Mouse (Mus musculus): Measurements from ENCODE around the gene Mrpl42. TPM values are rescaled to one million over a fixed set of nuclear protein-coding genes. Genes with fewer than 3 reads are reported as not detected.
"Not testable (repeated sequence)": the region's sequence is repeated elsewhere in the genome, so short reads cannot be mapped to it uniquely, and the experiment has no call there.

Gene Mrpl42
- 100 to 1,000 TPM; 284 to 300 TPM for total RNA-seq (2021)

DNA sequence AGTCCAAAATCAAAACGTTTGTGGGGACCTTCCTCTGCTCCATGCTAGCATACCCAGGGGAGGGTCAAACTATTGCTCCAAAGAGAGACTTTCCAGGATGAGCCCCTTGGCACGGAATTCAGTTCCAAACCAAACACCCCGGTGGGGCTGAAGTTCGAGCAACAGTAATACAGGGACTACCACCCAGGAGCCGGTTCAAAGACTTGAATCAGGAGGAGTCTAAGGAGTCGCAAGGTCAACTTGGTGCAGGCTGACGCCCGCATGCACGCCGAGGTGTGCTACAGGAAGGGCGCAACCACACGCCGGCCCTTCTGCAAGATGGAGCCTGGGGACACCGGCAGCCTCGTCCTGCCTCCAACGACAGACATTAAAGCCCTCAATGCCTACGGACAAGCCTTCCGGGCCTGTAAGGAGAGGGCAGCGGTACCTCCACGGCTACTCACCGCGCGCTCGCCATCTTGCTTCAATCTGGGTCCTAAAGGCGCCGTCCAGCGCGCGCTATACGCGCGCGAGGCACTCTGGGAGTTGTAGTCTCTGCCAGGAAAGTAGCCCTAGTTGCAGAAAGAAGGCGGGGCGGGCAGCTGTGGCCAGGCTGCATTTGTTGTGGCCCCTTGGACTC, at the start of gene Mrpl42:
Gene Mrpl42, minus strand, starts transcription at position 478 of the 619 bp plus-strand sequence.
- DNase-seq, result peak; percentile 86

DNA sequence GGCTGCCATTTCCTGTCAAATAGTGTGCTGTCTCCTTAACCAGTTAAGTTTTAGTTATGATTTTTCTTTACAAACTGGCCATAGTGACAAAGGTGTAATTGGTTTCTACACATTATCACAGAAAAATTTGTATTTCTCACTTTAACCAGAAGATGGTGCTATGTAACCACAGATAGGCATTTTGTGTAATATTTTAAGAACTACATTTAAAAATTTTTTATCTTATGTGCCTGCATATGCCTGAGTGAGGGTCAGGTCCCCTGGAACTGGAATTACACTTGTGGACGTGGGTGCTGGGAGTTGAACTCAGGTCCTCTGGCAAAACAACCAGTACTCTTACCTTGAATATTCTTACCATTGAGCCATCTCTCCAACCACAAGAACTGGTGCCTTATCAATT, 48.8 kb upstream of the Mrpl42 start:
- no peak for DNase-seq

DNA sequence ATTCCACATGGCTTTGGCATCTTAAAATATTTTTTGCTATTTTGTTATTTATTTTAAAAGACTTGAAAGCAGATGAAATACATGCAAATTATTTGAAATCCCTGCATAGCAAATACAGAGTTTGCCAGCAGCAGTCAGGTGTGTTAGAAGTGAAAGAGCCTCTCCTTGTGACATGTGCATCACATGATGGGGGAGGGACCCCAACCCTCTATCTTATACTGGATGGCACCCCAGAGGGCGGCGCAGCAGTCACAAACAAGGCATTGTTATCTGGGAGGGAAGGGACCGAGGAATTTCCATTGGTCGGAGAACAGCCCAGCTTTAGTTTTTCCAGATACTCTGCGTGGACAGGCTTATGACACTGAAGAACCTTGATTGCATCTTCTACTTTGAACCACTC, 47.3 kb upstream of the Mrpl42 start:
- DNase-seq, result not testable (repeated sequence)

DNA sequence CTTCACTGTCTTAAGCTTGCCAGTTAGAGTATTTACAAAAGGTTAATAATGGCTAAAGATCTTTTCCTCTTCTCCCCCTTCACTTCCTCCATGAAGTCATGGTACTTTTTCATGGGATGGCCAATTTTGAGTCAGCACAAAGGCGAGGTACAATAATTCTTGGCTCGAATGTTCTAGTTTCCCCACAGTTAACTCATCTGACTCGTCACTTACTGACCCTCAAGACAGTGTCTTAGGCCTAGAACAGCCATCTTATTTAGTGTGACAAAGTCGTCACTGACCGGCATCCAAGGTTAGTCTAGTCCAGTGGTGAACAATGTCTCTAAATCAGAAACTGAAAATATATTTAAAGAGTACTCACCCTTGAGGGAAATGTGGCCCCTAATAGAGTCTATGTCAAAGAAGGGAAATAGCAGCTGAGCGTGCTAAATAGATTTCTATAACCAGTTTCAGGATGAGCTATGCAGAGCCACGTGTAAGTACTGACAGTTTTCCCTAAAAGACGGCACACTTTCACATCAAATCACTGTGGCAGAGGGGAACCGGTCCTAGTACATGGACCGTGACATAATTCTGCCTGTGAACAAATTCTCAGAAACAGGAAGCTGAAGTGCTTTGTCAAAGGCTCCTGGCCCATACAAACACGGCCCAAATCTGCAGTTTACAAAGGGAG, 46.5 kb upstream of the Mrpl42 start:
- no peak for DNase-seq

DNA sequence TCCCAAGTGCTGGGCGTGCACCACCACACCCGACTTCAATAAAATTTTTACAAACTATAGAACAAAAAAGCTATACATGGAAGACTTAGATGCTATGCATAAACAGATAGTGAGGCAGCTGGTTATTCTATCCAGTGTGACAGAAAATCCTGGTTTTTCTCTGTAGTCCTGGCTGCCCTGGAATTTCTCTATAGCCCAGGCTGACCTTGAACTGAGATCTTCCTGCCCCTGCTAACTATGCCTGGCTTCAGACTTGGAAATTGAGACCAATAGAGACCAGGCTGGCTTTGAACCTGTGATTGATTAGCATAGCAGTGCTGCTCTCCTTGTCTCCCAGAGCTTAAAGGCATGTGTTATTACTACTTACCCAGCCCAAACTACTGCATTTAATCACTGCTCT, 44.4 kb upstream of the Mrpl42 start:
- DNase-seq, result no peak

DNA sequence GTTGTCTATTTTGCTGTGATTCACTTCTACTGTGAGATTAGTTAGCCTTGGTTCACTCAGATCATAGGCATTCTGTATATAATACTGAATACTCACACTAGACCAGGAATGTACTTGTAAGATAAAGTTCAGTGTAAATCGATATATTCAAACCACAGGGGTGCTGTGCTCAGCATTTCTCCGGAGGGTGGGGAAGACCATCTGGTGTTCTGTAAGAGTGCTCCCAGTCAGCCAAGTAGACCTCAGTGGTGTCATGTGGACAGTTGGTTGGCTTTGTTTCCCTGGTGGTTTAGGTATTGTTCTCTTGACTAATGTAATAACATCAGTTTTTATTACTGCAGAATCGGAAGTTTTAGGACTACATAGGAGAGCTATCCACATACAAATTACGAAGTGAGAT, 43.3 kb upstream of the Mrpl42 start:
- no peak for DNase-seq

DNA sequence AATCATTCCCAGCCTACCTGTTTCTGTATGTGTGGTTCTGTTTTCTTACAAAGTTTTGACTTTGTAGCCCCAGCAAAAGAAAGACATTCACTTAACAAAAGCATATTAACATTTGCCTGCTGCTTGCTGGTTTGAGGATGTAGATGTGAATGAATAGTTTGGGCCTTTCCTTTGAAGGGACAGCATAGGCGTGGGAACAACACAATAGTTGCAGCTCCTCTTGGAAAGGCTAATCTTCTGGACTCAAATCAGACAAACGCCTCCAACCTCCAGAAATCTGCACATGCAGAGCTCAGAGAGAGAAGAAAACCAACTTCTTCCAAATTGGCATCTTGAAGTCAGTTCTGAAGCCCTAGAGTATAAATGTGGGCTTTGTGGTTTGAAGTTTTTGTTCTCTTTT, 42.9 kb upstream of the Mrpl42 start:
- no peak for DNase-seq

DNA sequence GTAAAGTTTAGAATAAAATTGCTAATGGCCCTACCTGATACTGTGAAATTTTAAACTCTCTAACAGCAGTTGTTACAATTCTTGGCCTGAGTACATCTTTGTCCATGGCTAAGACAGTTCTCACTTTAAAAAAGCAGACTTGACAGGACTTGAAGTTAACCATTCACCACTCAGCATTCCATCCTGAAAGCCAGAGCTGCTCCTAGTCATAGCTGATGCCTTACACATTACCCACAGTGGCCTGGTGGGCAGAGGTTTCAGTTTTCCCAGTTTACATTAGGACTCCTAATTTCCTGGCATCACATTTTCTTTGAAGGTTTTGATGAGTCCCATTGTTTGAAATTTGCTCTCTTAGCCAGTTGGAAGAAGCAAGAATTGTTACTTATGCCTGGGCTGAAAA, 42.3 kb upstream of the Mrpl42 start:
- no peak for DNase-seq

DNA sequence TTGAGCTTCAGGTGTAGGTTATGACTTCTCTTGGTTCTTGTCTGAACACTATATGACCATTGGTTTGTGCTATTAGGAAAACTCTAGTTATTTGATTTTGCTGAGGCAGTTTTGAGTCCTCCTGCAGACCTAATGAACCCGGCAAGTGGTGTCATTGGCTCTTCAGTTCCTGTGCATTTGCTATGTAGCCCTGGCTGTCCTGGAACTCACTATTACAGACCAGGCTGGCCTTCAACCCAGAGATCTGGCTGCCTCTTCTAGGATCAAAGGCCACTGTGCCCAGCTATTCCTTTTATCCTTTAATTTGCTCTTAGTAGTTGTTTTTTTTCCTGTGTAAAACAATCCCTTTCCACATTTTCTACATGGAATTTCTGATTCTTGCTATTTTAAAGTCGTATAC, 41.6 kb upstream of the Mrpl42 start:
- DNase-seq, result no peak

DNA sequence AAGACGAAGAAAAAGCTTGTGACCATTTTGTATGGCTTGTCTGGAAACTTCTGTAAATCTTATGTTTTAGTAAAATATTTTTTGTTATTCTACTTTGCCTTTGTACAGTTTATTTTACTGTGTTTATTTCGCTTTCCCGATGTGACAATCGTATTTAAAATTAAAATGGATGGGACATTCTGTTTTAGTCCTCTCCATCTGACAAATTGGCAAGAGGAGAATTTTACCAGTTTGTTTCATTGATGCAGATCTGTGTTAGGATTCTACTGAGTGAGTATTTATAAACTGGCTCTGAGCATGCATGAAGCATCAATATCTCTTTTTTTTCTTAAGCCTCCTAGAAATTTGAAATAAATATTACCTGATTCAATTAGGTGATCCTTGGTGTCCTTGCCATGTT, 41.2 kb upstream of the Mrpl42 start:
- DNase-seq, result no peak

DNA sequence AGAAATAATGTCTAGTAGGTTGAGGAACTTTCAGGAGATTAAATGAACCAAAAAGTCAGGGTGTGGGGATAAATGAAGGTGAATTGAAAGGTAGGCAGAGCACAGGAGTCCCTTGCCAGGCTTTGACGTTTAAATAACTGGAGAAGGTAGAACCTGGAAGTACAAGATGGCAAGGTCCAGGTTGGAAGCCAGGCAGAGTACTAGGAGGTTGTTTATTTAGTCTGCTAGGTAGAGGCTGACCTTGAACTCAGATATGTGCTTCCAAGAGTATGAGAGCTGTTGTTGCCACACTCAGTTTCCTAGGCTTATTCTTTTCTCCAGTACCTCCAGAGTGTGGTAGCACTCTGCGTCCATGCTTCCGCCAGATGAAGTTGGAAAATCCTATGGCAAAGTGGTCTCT, 38.1 kb upstream of the Mrpl42 start:
- DNase-seq, result no peak

DNA sequence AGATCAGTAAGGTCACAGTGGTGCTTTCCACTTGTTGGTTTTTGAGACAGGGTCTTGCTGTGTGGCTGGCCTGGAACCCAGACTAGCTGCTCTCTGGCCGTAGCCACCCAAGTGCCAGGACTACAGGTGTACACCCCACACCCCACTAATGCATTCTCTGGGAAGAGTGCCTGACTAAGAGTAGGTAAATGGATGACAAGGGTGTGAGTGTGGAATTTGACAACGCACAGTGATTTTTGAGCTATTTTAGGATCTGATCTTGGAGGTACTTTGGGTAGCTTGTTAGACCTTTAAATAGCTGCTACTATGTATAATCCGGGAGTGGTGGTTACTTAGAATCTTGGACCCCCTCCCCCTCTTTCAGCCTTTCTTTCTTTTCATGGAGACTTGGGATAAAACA, 37.5 kb upstream of the Mrpl42 start:
- no peak for DNase-seq

DNA sequence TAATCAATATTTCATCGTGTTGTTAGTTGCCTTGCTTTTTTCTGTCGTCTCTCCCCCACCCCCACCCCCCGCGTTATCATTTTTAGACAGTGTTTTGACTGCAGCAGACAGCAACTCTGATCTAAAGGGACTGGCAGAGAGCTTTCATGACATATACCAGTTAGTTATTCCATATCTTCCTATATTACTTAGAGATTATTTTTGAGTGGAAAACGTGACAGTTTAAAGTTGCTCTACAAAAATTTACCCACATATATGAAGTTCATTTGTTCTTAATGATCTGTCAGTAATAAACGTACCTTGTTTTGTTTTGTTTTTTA, 34.4 kb upstream of the Mrpl42 start:
- DNase-seq, result no peak

DNA sequence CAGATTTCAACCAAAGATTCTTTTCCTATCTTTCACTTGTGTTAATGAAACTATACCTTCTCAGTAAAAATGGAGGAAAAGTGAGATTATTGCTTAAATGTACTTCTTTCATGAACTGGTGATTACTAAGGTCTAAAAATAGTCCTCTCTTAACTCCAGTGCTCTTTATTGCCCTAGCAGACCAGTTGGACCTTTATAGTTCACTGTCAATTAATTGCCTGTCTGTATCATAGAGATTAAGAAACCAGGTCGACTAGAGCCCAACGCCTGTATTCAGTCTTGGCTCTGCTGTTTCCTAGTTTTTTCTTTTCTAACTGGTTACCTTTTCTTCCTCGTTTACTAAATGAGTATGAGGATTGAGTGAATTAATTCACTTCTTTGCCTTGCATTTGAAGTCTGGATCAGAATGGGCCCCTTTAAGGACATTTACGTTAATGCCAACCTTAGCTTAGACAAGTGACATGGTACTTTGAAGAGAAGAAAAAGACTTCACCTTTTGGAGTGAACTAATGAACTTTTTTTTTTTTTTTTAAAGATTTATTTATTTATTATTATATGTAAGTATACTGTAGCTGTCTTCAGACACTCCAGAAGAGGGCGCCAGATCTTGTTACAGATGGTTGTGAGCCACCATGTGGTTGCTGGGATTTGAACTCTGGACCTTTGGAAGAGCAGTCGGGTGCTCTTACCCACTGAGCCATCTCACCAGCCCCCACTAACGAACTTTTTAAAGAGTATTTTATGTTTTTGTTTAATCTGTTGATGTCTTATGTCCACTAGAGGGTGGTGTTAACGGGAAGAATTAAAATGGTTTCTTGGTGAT, 33.9 kb upstream of the Mrpl42 start:
- no peak for DNase-seq

DNA sequence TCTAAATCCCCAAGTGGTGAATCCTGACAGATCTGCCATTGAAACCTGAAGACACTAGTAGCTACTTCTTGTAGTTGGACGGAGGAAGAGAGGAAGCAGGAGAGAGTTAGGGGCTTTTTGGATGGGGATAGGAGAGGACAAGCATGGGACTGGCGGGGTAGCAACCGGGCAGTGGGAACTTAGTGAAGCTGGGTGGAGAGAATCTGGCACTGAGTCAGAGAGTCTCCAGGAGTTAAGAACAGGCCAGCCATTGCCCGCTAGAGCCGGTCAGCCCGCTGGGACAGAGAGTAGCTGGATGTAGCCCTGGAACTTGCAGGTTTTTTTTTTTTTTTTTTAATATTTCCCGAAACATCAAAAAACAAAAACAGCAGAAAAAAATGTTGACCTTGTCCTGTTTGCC, 31.6 kb upstream of the Mrpl42 start:
- peak; percentile 33 for DNase-seq

DNA sequence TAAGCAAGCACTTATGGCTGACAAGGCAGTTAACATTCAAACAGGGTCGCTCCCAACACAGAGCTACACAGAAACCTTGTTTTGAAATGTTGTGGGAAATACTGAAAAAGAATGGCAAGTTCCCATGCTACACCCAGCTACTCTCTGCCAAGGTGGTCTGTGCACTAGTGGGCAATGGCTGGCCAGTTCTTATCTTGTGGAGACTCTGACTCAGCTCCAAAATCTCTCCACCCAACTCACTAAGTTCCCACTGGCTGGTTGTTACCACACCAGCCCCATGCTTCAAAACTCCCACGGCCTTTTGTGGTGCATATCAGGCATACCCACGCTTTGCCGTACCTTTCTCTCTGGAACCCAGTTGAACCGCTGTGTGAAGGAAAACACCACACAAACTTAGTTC, 31.2 kb upstream of the Mrpl42 start:
- no peak for DNase-seq

DNA sequence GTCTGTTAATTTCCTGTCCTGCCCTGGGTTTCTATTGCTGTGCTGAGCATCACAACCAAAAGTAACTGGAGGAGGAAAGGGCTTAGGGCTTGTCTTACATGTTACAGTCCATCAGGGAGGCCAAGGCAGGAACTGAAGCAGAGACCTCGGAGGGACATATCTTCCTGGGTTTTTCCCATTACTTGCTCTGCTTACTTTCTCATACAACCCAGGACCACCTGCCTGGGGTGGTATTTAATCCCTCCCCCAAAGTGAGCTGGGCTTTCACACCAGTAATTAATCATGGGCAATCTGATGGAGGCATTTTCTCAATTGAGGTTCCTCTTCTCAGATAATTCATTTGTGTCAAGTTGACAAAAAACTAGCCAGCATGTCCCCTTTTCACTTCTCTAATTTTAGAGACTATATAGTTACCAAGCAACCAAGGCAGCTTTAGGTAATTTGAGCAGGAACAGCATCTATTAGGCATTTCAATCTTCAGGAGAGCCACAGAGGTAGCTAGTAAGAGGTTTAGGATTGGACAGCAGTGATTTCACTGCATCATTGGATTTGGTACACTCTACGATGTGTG, 28.9 kb upstream of the Mrpl42 start:
- no peak for DNase-seq

DNA sequence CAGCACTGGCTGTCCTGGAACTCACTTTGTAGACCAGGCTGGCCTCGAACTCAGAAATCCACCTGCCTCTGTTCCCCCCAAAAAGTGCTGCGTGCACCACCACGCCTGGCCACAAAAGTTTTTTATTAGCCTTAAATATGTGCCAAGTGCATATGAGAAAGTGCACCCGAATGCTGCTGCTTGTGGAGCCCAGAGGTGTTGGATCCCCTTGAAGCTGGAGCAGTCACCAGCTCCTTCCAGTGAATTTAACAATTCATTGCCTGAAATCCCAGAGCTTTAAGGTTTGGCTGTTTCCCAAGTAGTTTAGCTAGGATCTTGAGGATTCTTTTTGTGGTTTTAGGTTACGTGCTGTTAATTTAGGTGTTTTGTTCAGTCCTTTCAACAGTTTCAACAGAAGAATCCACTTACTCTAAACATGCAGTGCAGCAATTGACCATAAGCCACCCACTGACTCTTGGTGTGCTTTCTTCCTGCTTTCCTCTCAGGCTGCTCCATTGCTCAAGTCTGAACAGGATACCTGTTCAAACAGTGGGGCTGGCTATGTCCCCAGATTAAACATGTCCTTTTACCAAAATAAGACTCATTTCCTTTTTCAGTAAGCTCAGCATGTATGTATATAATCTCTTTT, 24.9 kb upstream of the Mrpl42 start:
- DNase-seq, result no peak

DNA sequence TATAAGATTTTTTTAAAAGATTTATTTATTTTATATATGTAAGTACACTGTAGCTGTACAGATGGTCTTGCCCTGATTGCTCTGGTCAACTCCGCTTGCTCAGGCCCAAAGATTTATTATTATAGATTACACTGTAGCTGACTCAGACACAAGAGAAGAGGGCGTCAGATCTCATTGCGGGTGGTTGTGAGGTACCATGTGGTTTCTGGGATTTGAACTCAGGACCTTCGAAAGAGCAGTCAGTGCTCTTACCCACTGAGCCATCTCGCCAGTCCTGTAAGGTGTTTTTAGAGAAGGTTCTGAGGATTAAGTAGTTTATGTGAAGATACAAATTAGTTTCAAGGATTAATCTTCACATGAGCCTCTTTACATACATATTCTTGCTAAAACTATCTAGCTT, 24.1 kb upstream of the Mrpl42 start:
- DNase-seq, result no peak

DNA sequence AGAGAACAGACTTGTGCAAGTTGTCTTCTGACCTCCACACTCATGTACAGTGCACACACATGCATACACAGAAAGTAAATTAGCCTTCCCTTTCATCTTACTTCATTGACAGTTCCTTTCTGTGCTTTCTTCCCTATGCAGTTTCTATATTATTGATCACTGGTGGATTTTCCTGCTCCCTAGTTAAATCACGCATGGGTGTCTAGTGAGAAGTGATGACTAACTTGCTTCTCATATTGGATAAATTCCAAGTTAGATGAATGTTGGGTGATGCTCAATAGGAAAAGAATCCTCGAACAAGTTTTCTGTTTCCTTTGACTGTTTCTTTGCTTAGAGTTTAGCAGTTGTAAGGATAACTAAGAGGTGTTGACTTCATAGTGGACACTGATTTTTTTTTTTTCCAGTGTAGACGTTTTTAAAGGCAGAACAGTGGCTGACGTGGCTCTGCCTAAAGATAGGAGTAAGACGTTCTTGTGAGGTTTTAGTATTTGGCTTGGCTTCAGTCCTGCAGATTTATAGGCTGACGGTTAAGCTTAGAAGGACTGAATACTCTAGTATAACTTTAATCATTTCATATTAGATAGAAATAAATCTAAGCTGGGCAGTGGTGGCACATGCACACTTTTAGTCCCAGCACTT, 23.4 kb upstream of the Mrpl42 start:
- DNase-seq, result no peak

DNA sequence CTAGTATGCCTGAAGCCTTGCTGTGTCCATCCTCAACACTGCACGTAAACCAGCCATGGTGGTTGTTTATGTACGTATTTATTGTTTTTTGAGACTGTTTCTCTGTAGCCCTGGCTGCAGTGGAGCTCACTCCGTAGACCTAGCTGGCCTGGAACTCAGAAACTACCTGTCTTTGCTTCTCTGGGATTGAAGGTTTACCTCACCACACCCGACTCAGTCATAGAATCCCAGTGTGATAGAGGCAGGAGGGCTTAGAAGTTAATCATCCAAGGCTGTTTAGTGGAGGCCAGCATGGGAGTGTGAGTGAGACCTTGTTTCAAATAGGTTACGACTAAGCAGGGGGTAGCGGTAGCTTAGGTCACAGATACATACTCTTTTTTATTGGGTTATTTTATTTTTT, 15.9 kb upstream of the Mrpl42 start:
- DNase-seq, result no peak

DNA sequence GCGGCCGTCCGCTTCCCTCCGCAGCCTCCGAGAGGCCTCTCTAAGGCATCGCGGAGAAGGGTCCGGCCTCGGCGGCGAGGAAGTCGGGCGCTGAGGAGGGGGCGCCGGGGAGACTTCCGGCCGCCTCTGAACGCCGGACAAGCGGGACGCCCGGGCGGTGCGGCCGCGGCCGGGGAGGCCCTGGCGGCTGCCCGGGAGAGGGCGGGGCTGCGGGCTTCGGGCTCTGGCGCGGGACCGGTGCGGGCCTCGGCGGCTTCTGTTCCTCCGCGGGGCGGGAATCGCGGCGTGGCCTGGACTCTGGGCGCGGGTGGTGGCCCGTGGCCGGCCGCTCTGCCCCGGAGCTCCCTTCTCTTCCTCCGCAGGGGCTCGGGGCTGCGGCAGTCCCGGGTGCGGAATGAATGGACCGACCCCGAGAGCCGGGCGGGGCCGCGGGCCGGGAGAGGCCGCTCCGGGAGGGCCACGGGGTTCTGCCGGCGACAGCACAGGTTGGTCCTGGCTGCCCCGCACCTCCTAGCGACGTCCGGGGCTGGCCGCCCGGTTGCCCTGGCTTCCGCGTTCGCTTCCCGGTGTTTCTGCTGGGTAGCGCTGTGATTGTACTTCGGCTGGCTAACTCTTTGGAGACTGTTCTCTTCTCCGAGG, 13.7 kb upstream of the Mrpl42 start:
- peak; percentile 60 for DNase-seq
